Mouse (Mus musculus) heart, embryonic 11.5 days (tissue): Measurements from ENCODE around the gene Slc4a4. TPM values are rescaled to one million over a fixed set of nuclear protein-coding genes. Genes with fewer than 3 reads are reported as not detected.

Source experiments
- ATAC-seq: fragments of 200-750 bp; cut with Nextera tagmentation; replicated peaks from 2 replicates; pipeline ENCODE4 v1.8.0; 2017; ENCODE audit warnings: moderate library complexity; ENCODE audit not compliant: insufficient number of reproducible peaks, low FRiP score, low TSS enrichment
- H3K27ac ChIP-seq: fragments of 300-500 bp; sonication (generic); 2 replicates; pipeline ENCODE4 v1.5.1; 2014; ENCODE audit warnings: mild to moderate bottlenecking, low read depth, low read length
- H3K27me3 ChIP-seq: fragments of 300-500 bp; sonication (generic); 2 replicates; pipeline ENCODE4 v1.6.1; 2014; ENCODE audit warnings: mild to moderate bottlenecking, low read length, mixed read lengths; ENCODE audit not compliant: control insufficient read depth, insufficient read depth
- H3K36me3 ChIP-seq: fragments of 300-500 bp; sonication (generic); 2 replicates; pipeline ENCODE4 v1.6.1; 2014; ENCODE audit warnings: mild to moderate bottlenecking, low read length, moderate library complexity, mixed read lengths; ENCODE audit not compliant: control insufficient read depth, insufficient read depth
- H3K4me1 ChIP-seq: fragments of 300-500 bp; sonication (generic); 2 replicates; pipeline ENCODE4 v1.6.1; 2014; ENCODE audit warnings: low read length; ENCODE audit not compliant: control insufficient read depth, insufficient read depth
- H3K4me2 ChIP-seq: fragments of 300-500 bp; sonication (generic); 2 replicates; pipeline ENCODE4 v1.6.1; 2014; ENCODE audit warnings: mild to moderate bottlenecking, moderate library complexity
- H3K4me3 ChIP-seq: fragments of 300-500 bp; sonication (generic); 2 replicates; pipeline ENCODE4 v1.5.1; 2014; ENCODE audit warnings: low read depth, low read length
- H3K9ac ChIP-seq: fragments of 300-500 bp; sonication (generic); 2 replicates; pipeline ENCODE4 v1.6.1; 2014; ENCODE audit warnings: mild to moderate bottlenecking, low read depth, low read length, moderate library complexity
- H3K9me3 ChIP-seq: fragments of 300-500 bp; sonication (generic); replicated peaks from 2 replicates; pipeline ENCODE4 v1.6.1; 2016; ENCODE audit warnings: low read length; ENCODE audit not compliant: control insufficient read depth
- WGBS: fragments of 180-500 bp; shearing (Covaris S2); extraction: QIAGEN DNeasy Blood & Tissue Kit; methylation state at CpG from one replicate; pipeline ENCODE4 v1.1.7; 2014; ENCODE audit not compliant: insufficient replicate concordance; 5-methylcytosine and 5-hydroxymethylcytosine counted together
- polyA plus RNA-seq: library from polyadenylated mRNA; unstranded; fragments of >200 nt; fragmentation: Nextera tagmentation; extraction: Ambion mirVana; gene quantifications from 2 replicates; pipeline ENCODE4 v1.2.1, GENCODE M21; 2014

Slc4a4 gene
- 2.9 and 3.4 TPM in 2 replicates for polyA plus RNA-seq

DNA sequence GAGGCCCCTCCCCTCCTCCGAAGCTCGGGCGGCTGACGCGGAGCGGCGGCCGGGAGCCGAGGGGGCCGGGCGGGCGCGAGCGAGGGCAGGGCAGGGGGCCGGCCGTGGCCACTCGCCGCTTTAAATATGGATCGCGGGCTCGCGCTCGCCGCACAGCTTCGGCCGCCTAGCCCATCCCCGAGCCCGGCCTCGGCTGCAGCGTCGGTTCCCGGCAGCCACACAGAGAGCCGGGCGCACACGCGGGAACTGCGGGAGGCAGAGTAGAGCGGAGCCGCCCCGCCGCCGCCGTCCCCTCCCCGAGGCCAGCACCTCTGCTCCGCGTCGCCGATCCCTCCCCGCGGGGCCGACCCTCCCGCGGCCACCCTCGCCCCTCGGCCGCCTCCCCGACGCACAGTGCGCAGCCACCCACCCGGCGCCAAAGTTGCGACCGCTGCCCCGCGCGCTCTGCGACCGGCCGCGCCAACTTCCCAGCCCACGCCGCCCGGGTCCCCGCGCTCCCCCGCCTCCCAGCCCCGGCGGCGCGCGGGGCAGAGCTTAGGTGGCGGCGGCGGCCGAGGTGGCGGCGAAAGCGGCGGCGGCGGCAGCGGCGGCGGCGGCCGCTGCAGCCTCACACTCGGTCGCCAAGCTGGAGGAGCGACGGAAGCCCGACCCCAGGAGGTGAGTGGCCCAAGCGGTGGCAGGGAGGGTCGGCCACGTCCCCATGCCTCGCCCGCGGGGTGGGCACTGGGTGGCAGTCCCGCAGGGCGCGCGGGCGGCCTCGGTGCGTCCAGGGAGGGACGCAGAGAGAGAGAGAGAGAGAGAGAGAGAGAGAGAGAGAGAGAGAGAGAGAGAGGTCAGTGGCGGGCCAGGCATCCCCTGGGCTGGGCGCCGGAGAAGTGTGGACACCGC is at the start of gene Slc4a4:
TSS of gene Slc4a4 (plus strand) at position 151 of the 888 bp plus-strand sequence.
- no peaks in the 10 kb centered on the region for H3K27me3 ChIP-seq
- no peaks in the 10 kb centered on the region for H3K36me3 ChIP-seq
- H3K4me2 ChIP-seq = peak within 1 kb of the TSS; percentile 94
- H3K4me1 ChIP-seq = 0 out of 2 replicates have a peak, but pooled peaks cover 4% of the 10 kb centered on the region
- H3K4me3 ChIP-seq = peak within 1 kb of the TSS; percentile 89
- peak within 1 kb of the TSS; percentile 46; the same call in 1 of the 2 replicates for H3K27ac ChIP-seq
- peak within 1 kb of the TSS; percentile 78 for H3K9ac ChIP-seq
- no peaks in the 10 kb centered on the region for H3K9me3 ChIP-seq
- peak; percentile 81 for ATAC-seq
- under 1% methylated on average over 91 of the region's 119 CpGs for WGBS

DNA sequence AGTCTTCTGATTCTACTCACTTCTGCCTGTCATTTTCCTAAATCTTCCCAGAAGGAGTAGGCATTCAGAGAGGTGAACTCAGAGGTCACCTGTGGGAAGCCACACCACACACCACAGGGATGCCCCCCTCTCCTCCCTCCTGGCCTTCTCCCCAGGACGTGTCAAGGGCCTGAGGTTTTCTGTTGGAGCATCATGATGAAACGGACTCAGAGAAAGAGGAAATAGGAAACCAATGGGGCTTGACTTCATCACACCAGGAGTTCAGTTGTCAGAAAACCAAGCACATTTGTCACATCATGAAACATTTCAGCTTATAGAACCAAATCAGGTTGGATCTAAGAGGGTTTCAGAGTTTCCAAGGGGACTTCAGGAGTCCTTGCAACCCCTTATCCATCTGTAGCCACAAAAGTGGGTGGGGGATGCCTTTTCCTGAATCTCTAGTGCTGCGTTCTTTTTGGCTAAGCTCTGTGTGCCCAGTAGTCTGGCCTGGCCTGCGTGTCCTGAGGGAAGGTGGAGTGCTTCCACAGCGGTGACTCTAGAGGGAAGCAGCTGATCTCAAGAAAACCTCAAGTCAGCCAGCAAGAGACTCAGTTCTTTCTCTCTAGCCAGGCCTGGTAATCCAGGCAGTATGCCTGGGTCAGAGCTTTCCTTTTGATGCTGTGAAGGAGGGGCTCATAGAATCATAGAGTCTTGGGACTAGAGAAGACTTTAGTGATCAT is 46.4 kb upstream of the Slc4a4 start:
- Histone ChIP-seq H3K4me2 (no peak overlapping the region), H3K4me1 (no peaks in the 10 kb centered on the region), H3K36me3 (no peaks in the 10 kb centered on the region), H3K9me3 (no peaks in the 10 kb centered on the region), H3K4me3 (no peak overlapping the region), H3K9ac (no peak overlapping the region), H3K27ac (no peak overlapping the region), H3K27me3 (no peaks in the 10 kb centered on the region)
- WGBS = 60% methylated on average over 5 of the region's 5 CpGs
- no peak for ATAC-seq

DNA sequence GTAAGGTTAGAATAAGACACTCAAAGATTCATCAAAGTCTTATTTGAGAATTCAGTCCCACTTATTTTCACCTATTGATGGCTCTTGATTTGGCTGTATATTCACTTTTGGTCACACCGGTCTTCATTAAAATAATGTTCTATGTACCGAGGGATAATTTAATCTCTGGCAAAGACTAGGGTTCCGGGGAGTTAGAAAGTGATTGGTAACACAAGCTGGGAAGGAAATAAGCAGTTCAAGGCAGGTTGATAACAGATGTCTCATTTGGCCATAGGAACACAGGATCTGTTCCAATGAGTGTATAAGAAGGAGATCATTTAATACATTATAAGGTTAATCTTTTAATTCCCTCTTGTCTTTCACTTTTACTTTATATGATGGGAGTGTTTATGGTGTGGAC is 29.3 kb upstream of the Slc4a4 start:
- Histone ChIP-seq H3K36me3 (no peaks in the 10 kb centered on the region), H3K27me3 (no peaks in the 10 kb centered on the region), H3K27ac (no peak overlapping the region), H3K9ac (no peak overlapping the region), H3K9me3 (no peaks in the 10 kb centered on the region), H3K4me1 (no peaks in the 10 kb centered on the region), H3K4me3 (no peak overlapping the region), H3K4me2 (no peak overlapping the region)
- no peak for ATAC-seq
- WGBS = 90% methylated on average over 3 of the region's 3 CpGs

DNA sequence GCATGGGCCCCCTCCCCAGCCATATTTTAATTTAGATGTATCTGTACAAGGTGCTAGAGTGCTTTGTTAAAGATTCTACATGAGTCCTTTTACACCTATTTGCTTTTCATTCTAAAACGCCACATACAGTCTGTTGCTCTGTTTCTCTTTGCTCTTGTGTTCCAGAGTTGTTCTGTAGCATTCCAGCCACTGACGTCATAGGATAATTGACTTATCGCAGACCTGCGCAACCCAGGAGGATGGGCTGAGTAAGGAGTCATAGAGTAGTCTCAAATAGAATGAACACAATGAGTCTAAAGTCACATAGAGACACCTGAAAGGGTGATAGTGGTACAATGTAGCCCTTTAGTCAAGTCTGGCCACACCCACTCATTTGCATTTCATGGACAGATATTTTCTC is 28.8 kb upstream of the Slc4a4 start:
- no peak overlapping the region for H3K4me3 ChIP-seq
- H3K4me2 ChIP-seq = no peak overlapping the region
- no peaks in the 10 kb centered on the region for H3K27me3 ChIP-seq
- no peak overlapping the region for H3K27ac ChIP-seq
- H3K4me1 ChIP-seq = no peaks in the 10 kb centered on the region
- WGBS = 87% methylated on average over 4 of the region's 4 CpGs
- no peaks in the 10 kb centered on the region for H3K9me3 ChIP-seq
- ATAC-seq = no peak
- H3K36me3 ChIP-seq = no peaks in the 10 kb centered on the region
- H3K9ac ChIP-seq = no peak overlapping the region

DNA sequence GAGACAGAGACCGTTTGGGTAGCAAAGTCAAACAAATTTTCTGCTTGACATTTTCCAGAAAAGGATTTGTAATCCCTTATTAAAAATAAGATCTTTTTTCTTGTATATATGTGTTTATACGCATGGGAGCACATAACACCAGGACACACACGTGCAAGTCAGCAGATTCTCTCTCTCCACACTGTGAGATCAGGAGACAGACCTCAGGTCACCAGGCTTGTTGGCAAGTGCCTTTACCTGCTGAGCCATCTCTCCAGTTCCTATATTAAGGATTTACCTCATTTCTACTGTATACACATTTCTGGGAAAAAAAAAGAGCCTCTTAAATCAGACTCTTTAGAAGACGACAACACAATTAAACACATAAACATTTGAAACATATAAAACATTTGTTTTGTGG is 28.4 kb upstream of the Slc4a4 start:
- Histone ChIP-seq H3K9ac (no peak overlapping the region), H3K27ac (no peak overlapping the region), H3K4me2 (no peak overlapping the region), H3K9me3 (no peaks in the 10 kb centered on the region), H3K27me3 (no peaks in the 10 kb centered on the region), H3K4me1 (no peaks in the 10 kb centered on the region), H3K4me3 (no peak overlapping the region), H3K36me3 (no peaks in the 10 kb centered on the region)
- WGBS = 82% methylated on average over 4 of the region's 4 CpGs
- no peak for ATAC-seq

DNA sequence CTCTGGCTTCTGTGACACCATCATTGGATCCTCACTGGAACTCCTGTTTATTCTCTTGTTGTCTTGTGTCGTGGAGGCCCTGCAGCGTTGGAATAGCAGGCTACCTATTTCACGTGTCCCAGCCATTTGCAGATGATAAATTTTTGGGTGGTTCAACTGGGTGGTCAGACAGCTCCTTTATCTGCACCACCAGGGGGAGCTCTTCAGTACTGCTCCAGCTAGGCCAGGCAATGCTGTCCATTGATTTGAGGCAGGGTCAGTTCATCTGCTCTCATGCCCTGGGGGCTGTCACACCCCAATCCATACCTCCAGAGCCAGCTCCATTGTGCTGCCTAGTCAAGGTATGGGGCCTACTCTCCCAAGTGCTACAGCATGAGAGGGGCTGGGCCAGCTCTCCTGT is 24.5 kb upstream of the Slc4a4 start:
- Histone ChIP-seq H3K27me3 (no peaks in the 10 kb centered on the region), H3K27ac (no peak overlapping the region), H3K4me1 (no peaks in the 10 kb centered on the region), H3K9ac (no peak overlapping the region), H3K9me3 (no peaks in the 10 kb centered on the region), H3K4me3 (no peak overlapping the region), H3K36me3 (no peaks in the 10 kb centered on the region), H3K4me2 (no peak overlapping the region)
- no peak for ATAC-seq
- WGBS = 56% methylated on average over 3 of the region's 3 CpGs

DNA sequence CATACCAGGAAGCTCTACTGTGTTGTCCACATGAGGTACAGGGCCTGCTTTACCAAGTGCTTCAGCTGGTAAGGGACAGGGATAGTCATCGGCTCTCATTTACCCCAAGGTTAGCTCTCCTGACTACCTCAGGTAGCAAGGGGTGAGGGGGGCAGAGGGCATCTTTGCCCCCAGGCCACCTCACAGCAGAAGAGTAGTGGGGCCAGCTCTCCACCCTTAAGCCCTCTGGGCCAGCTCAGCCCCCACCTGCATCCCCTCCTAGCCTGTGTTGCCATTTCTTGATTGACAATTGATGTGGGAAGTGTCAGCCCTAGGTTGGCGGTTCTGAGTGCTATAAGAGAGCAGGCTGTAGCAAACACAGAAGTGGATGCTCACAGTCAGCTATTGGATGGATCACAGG is 23.8 kb upstream of the Slc4a4 start:
- H3K4me1 ChIP-seq = no peaks in the 10 kb centered on the region
- no peak for ATAC-seq
- WGBS = 83% methylated on average over 2 of the region's 2 CpGs

DNA sequence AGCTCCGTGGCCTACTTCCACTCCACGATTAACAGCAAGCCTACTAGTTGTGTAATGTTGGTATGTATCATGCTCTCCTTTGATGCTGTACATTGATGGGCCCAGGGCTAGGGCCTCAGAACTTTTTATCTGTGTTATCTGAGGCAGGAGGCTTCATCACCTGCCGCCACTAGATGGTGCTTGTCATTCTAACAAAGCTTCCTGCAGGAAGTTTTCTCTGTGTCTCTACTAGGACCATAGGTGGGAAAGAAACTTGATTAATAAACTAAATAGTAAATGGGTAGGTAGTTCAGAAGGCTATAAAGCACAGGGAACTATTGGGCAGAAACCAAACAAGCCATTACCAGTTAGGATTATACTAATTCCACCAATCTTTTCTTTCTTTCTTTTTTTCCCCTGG is 2.5 kb upstream of the Slc4a4 start:
- Histone ChIP-seq H3K27ac (no peak overlapping the region), H3K4me2 (no peak overlapping the region), H3K27me3 (no peaks in the 10 kb centered on the region), H3K36me3 (no peaks in the 10 kb centered on the region), H3K4me1 (0 out of 2 replicates have a peak, but pooled peaks cover 4% of the 10 kb centered on the region), H3K9ac (no peak overlapping the region), H3K9me3 (no peaks in the 10 kb centered on the region), H3K4me3 (no peak overlapping the region)
- 21% methylated on average over 3 of the region's 3 CpGs for WGBS
- no peak for ATAC-seq

More for the DNA sequence above, 23.8 kb upstream of the Slc4a4 start:
- H3K4me3 ChIP-seq = no peak overlapping the region
- H3K9ac ChIP-seq = no peak overlapping the region
- H3K27me3 ChIP-seq = no peaks in the 10 kb centered on the region
- no peak overlapping the region for H3K4me2 ChIP-seq
- no peak overlapping the region for H3K27ac ChIP-seq
- H3K36me3 ChIP-seq = no peaks in the 10 kb centered on the region
- H3K9me3 ChIP-seq = no peaks in the 10 kb centered on the region
